Mouse (Mus musculus) ES-Bruce4 (cell line): ENCODE measurements around the gene Cbx1.

ENCODE experiments used
- CTCF ChIP-seq: IDR thresholded peaks from one replicate; pipeline ENCODE4 v1.8.1; 2011; ENCODE audit warnings: low read depth, low read length
- POLR2A ChIP-seq: IDR thresholded peaks from one replicate; pipeline ENCODE4 v1.8.1; 2011; ENCODE audit warnings: low read length; ENCODE audit not compliant: insufficient read depth

DNA sequence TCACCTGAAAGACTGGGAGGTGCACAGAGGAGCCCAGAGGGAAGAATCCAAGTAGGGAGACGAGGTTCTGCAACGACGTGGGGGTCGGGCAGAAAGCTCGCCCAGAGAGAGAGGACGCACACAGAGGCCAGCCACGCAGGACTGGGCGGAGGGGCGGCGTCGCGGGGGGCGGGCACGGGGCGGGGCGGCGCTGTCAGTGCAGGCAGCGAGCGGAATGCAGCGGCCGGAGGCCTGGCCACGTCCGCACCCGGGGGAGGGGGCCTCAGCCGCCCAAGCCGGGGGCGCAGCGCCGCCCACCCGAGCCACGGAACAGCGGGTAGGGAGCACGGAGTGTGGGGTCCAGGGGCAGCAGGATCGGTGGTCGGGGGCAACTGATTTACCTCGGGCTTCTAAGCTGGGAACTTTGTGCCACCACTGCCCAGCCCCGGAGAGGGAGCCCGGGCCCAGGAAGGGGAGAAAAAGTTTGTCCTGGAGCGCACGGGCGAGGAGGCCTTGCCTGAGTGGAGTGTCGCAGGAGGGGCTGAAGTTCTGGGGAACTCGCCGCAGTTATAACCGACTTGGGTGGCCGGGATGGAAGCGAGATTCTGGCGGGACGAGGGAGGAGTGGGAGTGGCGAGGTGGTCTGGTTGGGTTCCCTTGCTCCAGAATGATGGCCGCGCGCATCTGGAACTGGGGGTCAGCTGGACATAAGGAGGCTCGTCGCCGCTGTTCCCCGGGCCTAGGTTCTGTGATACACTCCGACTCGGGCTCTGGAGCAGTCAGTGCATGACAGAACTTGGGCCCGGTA lies 60.9 kb downstream of the Cbx1 start, which contains the start of gene Copz2:
- TF ChIP-seq CTCF (no peak), POLR2A (no peak)
